Mouse (Mus musculus): ENCODE data around the gene Atxn7l1.

- no peak for TF ChIP-seq ZNF384 (IDR thresholded peaks at IDR 0.05; ENCODE audit: low read depth, low read length)
- no peak for TF ChIP-seq HCFC1 (IDR thresholded peaks at IDR 0.05; ENCODE audit: borderline replicate concordance, insufficient read depth, low read length)
- no peak for TF ChIP-seq ZC3H11A (IDR thresholded peaks at IDR 0.05; ENCODE audit: borderline replicate concordance, low read depth, low read length)
- TF ChIP-seq MAFK (IDR thresholded peaks at IDR 0.05; ENCODE audit: insufficient read depth, low read depth, low read length) = no peak
Measured at GRCm38 (mm10) chr12:33201068-33201467, 53.6 kb downstream of the Atxn7l1 start.
